Mouse (Mus musculus): ENCODE data around the gene Olfr66. TPM values are rescaled to one million over a fixed set of nuclear protein-coding genes. Genes with fewer than 3 reads are reported as not detected.

The Olfr66 gene
- polyA plus RNA-seq, 1 experiment = not detected

DNA sequence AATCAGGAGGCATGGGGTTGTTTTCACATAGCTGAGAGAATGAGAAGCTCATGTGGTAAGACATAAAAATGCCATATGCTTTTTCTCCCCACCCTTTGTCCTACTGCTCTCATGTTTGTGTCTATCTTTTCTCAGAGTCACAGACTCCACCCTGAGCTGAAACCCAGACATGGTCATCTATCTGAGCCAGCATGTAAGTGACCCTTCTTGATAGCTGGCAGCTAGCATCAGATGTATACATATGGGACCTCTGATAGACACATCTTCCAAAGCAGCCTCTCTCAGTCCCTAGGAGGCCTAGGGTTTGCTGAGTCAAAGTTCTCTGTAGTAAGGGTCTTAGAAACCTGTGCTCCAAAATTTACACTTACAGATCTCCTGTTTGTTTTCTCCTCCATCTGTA lies 20.3 kb downstream of the Olfr66 start:
- no peak for DNase-seq (ENCODE audit: low read depth)
- TF ChIP-seq POLR2A (IDR thresholded peaks at IDR 0.05; ENCODE audit: borderline replicate concordance, extremely low read depth, insufficient read depth, insufficient read length, poor library complexity, severe bottlenecking) = no peak
- no peak for TF ChIP-seq CTCF (IDR thresholded peaks at IDR 0.05; ENCODE audit: borderline replicate concordance, extremely low read depth, insufficient read depth, insufficient read length)

DNA sequence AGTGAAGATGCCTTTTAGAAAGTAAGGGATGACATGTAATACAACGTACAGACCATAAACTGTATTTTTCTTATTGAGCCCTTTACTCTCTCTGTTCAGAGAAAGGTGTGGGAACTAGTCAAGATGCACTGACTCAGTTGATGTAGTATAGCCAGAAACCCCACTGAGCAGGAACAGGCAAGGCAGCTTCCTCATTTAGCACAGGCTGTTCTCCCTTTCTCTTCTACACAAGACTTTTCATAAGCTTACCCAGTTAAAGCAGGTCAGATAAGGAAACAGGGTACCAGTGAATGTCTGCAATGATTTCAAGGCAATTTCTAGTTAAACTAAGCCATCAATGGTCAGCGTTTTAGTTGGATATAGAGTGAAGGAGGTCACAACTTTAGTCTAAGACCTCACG lies 24.5 kb downstream of the Olfr66 start:
- no peak for DNase-seq (ENCODE audit: low read depth)
- TF ChIP-seq CTCF (IDR thresholded peaks at IDR 0.05; ENCODE audit: borderline replicate concordance, extremely low read depth, insufficient read depth, insufficient read length) (no peak), POLR2A (IDR thresholded peaks at IDR 0.05; ENCODE audit: borderline replicate concordance, extremely low read depth, insufficient read depth, insufficient read length, poor library complexity, severe bottlenecking) (no peak)

DNA sequence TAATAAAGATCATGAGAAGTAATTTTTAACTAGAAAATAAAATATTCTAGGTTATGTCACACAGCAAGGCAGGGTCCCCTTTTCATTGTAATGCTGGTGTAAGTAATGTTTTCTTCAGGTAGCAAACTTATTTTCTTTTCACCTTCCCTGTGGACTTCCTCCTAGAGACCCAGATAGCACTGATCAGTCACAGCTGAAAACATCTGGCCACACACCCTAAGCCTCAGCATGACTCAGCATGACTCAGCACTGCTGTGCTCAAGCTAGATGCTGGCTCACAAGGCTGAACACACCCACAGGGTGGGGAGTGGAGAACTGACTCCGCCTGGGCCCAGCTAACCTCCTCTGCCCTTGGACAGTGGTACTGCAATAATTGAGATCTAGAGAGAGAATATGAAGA lies 25.2 kb downstream of the Olfr66 start:
- DNase-seq (ENCODE audit: low read depth) = peak; percentile 8
- TF ChIP-seq CTCF (IDR thresholded peaks at IDR 0.05; ENCODE audit: borderline replicate concordance, extremely low read depth, insufficient read depth, insufficient read length) (no peak), POLR2A (IDR thresholded peaks at IDR 0.05; ENCODE audit: borderline replicate concordance, extremely low read depth, insufficient read depth, insufficient read length, poor library complexity, severe bottlenecking) (no peak)

DNA sequence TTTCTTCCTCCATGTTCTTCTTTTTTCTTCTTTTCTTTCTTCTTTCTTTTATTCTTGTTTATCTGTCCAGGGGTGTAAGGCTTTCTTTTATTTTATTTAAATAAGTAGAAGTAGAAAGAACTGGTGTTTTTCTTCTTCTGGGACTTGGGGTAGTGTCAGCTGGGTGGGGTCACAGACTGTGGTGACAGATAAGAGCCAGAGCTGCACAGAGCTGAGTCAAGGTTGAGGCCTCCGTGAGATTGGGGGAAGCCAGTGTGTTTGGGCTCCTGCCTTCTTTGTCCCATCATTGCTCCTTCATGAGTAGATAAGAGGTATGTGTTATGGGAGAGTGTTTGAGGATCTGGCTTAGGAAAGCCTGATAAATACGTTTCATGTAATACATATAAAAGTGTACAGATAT lies 27.0 kb downstream of the Olfr66 start:
- DNase-seq (ENCODE audit: low read depth) = no peak
- TF ChIP-seq CTCF (IDR thresholded peaks at IDR 0.05; ENCODE audit: borderline replicate concordance, extremely low read depth, insufficient read depth, insufficient read length) = no peak
- no peak for TF ChIP-seq POLR2A (IDR thresholded peaks at IDR 0.05; ENCODE audit: borderline replicate concordance, extremely low read depth, insufficient read depth, insufficient read length, poor library complexity, severe bottlenecking)

DNA sequence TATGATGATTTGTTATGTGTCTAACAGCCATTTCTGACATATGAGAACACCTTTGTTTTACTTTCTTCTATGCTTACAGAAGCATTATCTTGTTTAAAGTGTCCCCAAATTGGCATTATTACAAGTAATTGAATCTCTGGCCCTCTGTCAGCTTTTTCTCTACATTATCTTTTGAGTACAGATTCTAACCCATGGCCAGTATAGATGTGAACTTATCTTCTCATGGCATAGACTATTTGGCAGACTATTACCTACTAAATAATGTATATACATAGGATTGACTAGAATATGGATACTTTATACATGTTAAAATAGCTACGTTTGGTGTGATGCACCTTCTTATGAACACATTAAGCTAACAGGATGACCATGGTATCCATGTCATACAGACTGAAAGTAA lies 31.4 kb downstream of the Olfr66 start:
- no peak for DNase-seq (ENCODE audit: low read depth)

DNA sequence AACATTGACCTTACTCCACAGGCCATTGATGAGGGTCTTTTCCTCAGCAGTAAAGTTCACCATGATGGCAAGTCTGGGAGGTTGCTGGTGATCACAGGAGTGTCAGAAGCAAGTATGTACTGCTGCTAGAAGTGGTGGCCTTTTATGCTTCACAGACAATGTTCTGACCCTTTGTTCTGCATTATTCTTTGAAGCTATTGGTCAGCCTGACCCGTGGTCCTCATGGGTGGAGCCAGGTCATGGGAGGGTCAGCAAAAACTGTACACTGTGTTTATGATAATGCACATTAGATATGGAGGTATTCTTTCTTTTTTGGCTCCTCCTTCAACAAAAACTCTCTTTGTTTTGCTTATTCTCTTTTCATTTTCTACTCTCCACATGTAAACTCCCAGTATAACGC lies 33.0 kb downstream of the Olfr66 start, which contains the start of gene Hbb-y:
Gene Hbb-y (minus strand): TSS at position 127 of the 400 bp plus-strand sequence.
- TF ChIP-seq CTCF (IDR thresholded peaks at IDR 0.05; ENCODE audit: borderline replicate concordance, extremely low read depth, insufficient read depth, insufficient read length) (no peak), POLR2A (IDR thresholded peaks at IDR 0.05; ENCODE audit: borderline replicate concordance, extremely low read depth, insufficient read depth, insufficient read length, poor library complexity, severe bottlenecking) (no peak)

More for the DNA sequence above, 31.4 kb downstream of the Olfr66 start:
- TF ChIP-seq POLR2A (IDR thresholded peaks at IDR 0.05; ENCODE audit: borderline replicate concordance, extremely low read depth, insufficient read depth, insufficient read length, poor library complexity, severe bottlenecking) (no peak), CTCF (IDR thresholded peaks at IDR 0.05; ENCODE audit: borderline replicate concordance, extremely low read depth, insufficient read depth, insufficient read length) (no peak)

DNA sequence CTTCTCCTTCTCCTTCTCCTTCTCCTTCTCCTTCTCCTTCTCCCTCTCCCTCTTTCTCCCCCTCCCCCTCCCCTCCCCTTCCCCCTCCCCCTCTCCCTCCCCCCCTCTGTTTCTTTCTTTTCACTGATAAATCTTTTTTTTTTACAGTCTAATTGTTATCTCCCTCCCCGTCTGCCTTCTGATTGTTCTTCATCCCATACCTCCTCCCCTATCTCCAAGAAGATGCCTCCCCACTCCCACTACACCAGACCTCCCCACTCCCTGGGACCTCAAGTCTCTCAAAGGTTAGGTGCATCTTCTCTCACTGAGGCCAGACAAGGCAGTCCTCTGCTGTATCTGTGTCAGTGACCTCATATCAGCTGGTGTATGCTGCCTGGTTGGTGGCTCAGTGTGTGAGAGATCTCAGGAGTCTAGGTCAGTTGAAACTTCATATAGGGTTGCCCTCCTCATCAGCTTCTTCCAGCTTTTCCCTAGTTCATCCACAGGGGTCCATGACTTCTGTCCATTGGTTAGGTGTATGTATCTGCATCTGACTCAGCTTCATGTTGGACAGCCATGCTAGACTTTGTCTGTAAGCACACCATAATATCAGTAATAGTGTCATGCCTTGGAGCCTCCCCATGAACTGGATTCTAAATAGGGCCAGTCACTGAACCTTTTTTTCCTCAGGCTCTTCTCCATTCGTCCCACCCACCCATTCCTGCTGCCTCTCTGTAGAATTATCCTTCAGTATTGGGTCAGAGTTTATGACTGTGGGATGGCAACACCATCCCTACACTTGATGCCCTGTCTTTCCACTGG lies 41.3 kb downstream of the Olfr66 start:
- TF ChIP-seq CTCF (IDR thresholded peaks at IDR 0.05; ENCODE audit: borderline replicate concordance, extremely low read depth, insufficient read depth, insufficient read length) = no peak
- TF ChIP-seq POLR2A (IDR thresholded peaks at IDR 0.05; ENCODE audit: borderline replicate concordance, extremely low read depth, insufficient read depth, insufficient read length, poor library complexity, severe bottlenecking) = no peak
- DNase-seq (ENCODE audit: low read depth) = no peak

More for the DNA sequence above, 33.0 kb downstream of the Olfr66 start, which contains the start of gene Hbb-y:
- no peak for DNase-seq (ENCODE audit: low read depth)

DNA sequence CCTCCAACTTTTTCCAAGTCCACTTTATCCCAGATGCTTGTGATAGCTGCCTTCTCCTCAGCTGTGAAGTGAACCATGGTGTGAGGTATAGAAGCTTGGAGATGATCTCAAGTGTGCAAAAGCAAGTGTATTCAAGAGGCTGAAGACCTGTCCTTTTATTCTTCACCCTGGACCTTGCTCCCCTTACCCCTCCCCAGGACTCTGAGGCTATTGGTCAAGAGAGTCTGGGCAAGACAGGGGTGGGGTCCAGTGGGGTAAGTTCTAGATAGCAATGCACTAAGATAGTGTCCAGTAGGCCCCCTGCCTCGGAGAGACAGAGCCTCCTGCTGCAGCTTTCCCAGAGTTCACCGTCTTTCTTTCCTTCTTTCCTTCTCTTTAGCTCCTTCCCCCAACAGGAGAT lies 43.0 kb downstream of the Olfr66 start, which contains the start of gene Hbb-bh1:
Gene Hbb-bh1 (minus strand): TSS at position 131 of the 400 bp plus-strand sequence.
- TF ChIP-seq CTCF (IDR thresholded peaks at IDR 0.05; ENCODE audit: borderline replicate concordance, extremely low read depth, insufficient read depth, insufficient read length) (no peak), POLR2A (IDR thresholded peaks at IDR 0.05; ENCODE audit: borderline replicate concordance, extremely low read depth, insufficient read depth, insufficient read length, poor library complexity, severe bottlenecking) (no peak)
- no peak for DNase-seq (ENCODE audit: low read depth)

DNA sequence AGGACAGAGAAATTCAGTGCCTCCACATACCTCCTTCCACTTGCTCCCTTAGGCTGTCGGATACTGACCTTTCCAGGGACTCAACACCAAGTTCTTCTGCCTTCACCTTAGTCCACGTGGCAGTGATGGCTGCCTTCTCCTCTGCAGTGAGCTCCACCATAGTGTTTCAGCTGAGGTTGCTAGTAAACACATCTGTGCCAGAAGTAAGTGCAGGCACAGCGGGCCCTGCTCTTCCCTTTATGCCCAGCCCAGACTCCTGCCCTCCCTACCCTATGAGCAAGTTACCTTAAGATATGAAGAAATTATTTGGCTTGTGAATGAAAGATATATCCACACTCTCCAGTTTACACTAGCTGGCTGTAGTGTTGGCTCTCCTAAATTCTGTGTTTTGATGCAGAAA lies 45.8 kb downstream of the Olfr66 start, which contains the start of gene Hbb-bh2:
Gene Hbb-bh2 (minus strand): TSS at position 253 of the 400 bp plus-strand sequence.
- TF ChIP-seq POLR2A (IDR thresholded peaks at IDR 0.05; ENCODE audit: borderline replicate concordance, extremely low read depth, insufficient read depth, insufficient read length, poor library complexity, severe bottlenecking) = no peak
- no peak for TF ChIP-seq CTCF (IDR thresholded peaks at IDR 0.05; ENCODE audit: borderline replicate concordance, extremely low read depth, insufficient read depth, insufficient read length)

More for the DNA sequence above, 45.8 kb downstream of the Olfr66 start, which contains the start of gene Hbb-bh2:
- no peak for DNase-seq (ENCODE audit: low read depth)

Other genes starting within 250 kb of the Olfr66 start
- gene Olfr622, start 243.6 kb downstream of the Olfr66 start, polyA plus RNA-seq (2012; rRNA removed) = not detected in 2 replicates
- not detected in 2 replicates for gene Olfr623, start 222.6 kb downstream of the Olfr66 start, polyA plus RNA-seq (2012; rRNA removed)
- 0.01 TPM in 1 of 2 replicates, not detected in the other for gene Olfr624, start 215.1 kb downstream of the Olfr66 start, polyA plus RNA-seq (2012; rRNA removed)
- not detected in 2 replicates for gene Olfr625-ps1, start 203.5 kb downstream of the Olfr66 start, polyA plus RNA-seq (2012; rRNA removed)
- gene Olfr243, start 171.6 kb downstream of the Olfr66 start, polyA plus RNA-seq (2012; rRNA removed) = not detected in 2 replicates
- gene Olfr628, start 155.9 kb downstream of the Olfr66 start, polyA plus RNA-seq (2012; rRNA removed) = not detected in 2 replicates
- not detected in 2 replicates for gene Olfr629, start 141.3 kb downstream of the Olfr66 start, polyA plus RNA-seq (2012; rRNA removed)
- gene Olfr630, start 128.9 kb downstream of the Olfr66 start, polyA plus RNA-seq (2012; rRNA removed) = not detected in 2 replicates
- gene Olfr69, start 114.7 kb downstream of the Olfr66 start, polyA plus RNA-seq (2012; rRNA removed) = not detected in 2 replicates
- gene Olfr68, start 106.6 kb downstream of the Olfr66 start, polyA plus RNA-seq (2012; rRNA removed) = not detected in 2 replicates
- gene Olfr67, start 94.4 kb downstream of the Olfr66 start, polyA plus RNA-seq (2012; rRNA removed) = not detected in 2 replicates
- 1,200 and 1,643 TPM in 2 replicates for gene Hbb-bt, start 72.3 kb downstream of the Olfr66 start, polyA plus RNA-seq (2012; rRNA removed)
- 4,622 and 5,050 TPM in 2 replicates for gene Hbb-bs, start 58.2 kb downstream of the Olfr66 start, polyA plus RNA-seq (2012; rRNA removed)
- not detected in 2 replicates for gene Hbb-bh2, start 45.7 kb downstream of the Olfr66 start, polyA plus RNA-seq (2012; rRNA removed)
- 4.5 and 6.0 TPM in 2 replicates for gene Hbb-bh1, start 43.1 kb downstream of the Olfr66 start, polyA plus RNA-seq (2012; rRNA removed)
- 331 and 571 TPM in 2 replicates for gene Hbb-y, start 33.0 kb downstream of the Olfr66 start, polyA plus RNA-seq (2012; rRNA removed)
- gene Olfr64, start 8.2 kb upstream of the Olfr66 start, polyA plus RNA-seq (2012; rRNA removed) = not detected in 2 replicates
- gene Olfr65, start 17.2 kb upstream of the Olfr66 start, polyA plus RNA-seq (2012; rRNA removed) = not detected in 2 replicates
- gene Olfr631, start 42.6 kb upstream of the Olfr66 start, polyA plus RNA-seq (2012; rRNA removed) = not detected in 2 replicates
- gene Olfr632, start 48.1 kb upstream of the Olfr66 start, polyA plus RNA-seq (2012; rRNA removed) = not detected in 2 replicates
- gene Olfr633, start 58.2 kb upstream of the Olfr66 start, polyA plus RNA-seq (2012; rRNA removed) = not detected in 2 replicates
- gene Olfr635, start 84.9 kb upstream of the Olfr66 start, polyA plus RNA-seq (2012; rRNA removed) = not detected in 2 replicates
- gene Olfr638, start 112.5 kb upstream of the Olfr66 start, polyA plus RNA-seq (2012; rRNA removed) = not detected in 2 replicates
- gene Olfr639, start 131.1 kb upstream of the Olfr66 start, polyA plus RNA-seq (2012; rRNA removed) = not detected in 2 replicates
- gene Olfr640, start 139.3 kb upstream of the Olfr66 start, polyA plus RNA-seq (2012; rRNA removed) = not detected in 2 replicates
- gene Olfr641, start 149.2 kb upstream of the Olfr66 start, polyA plus RNA-seq (2012; rRNA removed) = not detected in 2 replicates
- gene Olfr642, start 166.4 kb upstream of the Olfr66 start, polyA plus RNA-seq (2012; rRNA removed) = not detected in 2 replicates
- not detected in 2 replicates for gene 4930516K23Rik, start 175.2 kb upstream of the Olfr66 start, polyA plus RNA-seq (2012; rRNA removed)
- not detected in 2 replicates for gene Olfr644, start 185.6 kb upstream of the Olfr66 start, polyA plus RNA-seq (2012; rRNA removed)
- not detected in 2 replicates for gene Olfr645, start 199.2 kb upstream of the Olfr66 start, polyA plus RNA-seq (2012; rRNA removed)
- not detected in 2 replicates for gene Olfr646, start 218.6 kb upstream of the Olfr66 start, polyA plus RNA-seq (2012; rRNA removed)
- not detected in 2 replicates for gene Ubqln5, start 243.6 kb upstream of the Olfr66 start, polyA plus RNA-seq (2012; rRNA removed)

Data from brain, embryonic 14.5 days (tissue).